Mouse (Mus musculus): Measurements from ENCODE around the gene Ceacam9.

DNA sequence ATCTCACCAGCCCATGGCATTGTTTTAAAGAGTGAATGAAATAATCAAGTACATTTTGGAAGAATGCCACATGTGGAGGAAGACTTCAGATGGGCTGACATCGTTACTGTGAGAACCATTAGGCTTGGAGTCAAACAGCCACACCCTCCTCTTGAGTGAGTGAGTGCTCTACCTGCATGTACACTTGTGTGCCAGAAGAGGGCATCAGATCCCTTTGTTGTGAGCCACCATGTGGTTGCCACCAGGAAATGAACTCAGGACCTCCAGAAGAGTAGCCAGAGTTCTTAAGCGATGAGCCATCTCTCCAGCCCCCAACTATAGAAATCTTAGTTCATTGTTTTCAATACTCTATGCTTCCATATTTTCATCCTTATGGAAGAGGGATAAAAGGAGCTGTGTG is 22.7 kb upstream of the Ceacam9 start:
- TF ChIP-seq POLR2A (IDR thresholded peaks at IDR 0.05; ENCODE audit: low read depth, low read length) = no peak
- TF ChIP-seq CTCF (IDR thresholded peaks at IDR 0.05; ENCODE audit: extremely low read depth, insufficient read depth, insufficient read length, insufficient replicate concordance) = peak; percentile 52; the same call in 1 of the 2 replicates
